Mouse (Mus musculus) CH12.LX (cell line): ENCODE results near the gene Klra5.
"Not testable (repeated sequence)": the region's sequence is repeated elsewhere in the genome, so short reads cannot be mapped to it uniquely, and the experiment has no call there.

ENCODE experiments used
- CTCF ChIP-seq, 2 experiments: IDR thresholded peaks in 1 of 2; conservative IDR thresholded peaks in 1 of 2; 2 replicates each; pipeline ENCODE4 v1.5.1; 2011 to 2012; ENCODE audit warnings: low read depth in 2 of 2, low read length in 2 of 2, improper control_type of control experiment in 1 of 2, inconsistent platforms in 1 of 2, mild to moderate bottlenecking in 1 of 2, moderate library complexity in 1 of 2
- E2F4 ChIP-seq: IDR thresholded peaks from 2 replicates; pipeline ENCODE4 v1.6.1; 2011; ENCODE audit warnings: low read depth, low read length, improper control_type of control experiment; ENCODE audit not compliant: insufficient replicate concordance
- EP300 ChIP-seq: IDR thresholded peaks from 2 replicates; pipeline ENCODE4 v1.6.1; 2011; ENCODE audit warnings: low read length, improper control_type of control experiment
- IRF4 ChIP-seq: IDR thresholded peaks from 2 replicates; pipeline ENCODE4 v1.6.1; 2014; ENCODE audit warnings: low read depth, mild to moderate bottlenecking, inconsistent platforms, low read length, improper control_type of control experiment
- JUND ChIP-seq: conservative IDR thresholded peaks from 2 replicates; pipeline ENCODE4 v1.6.1; 2011; ENCODE audit warnings: low read depth, low read length, improper control_type of control experiment
- KAT2A ChIP-seq: IDR thresholded peaks from 2 replicates; pipeline ENCODE4 v1.6.1; 2012; ENCODE audit warnings: low read length, improper control_type of control experiment, inconsistent platforms; ENCODE audit not compliant: insufficient replicate concordance
- MAX ChIP-seq: IDR thresholded peaks from 2 replicates; pipeline ENCODE4 v1.6.1; 2011; ENCODE audit warnings: low read length, improper control_type of control experiment
- MXI1 ChIP-seq: IDR thresholded peaks from 2 replicates; pipeline ENCODE4 v1.6.1; 2011; ENCODE audit warnings: mild to moderate bottlenecking, low read depth, low read length, improper control_type of control experiment
- NELFE ChIP-seq: IDR thresholded peaks from 2 replicates; pipeline ENCODE4 v1.6.1; 2011; ENCODE audit warnings: low read depth, low read length, improper control_type of control experiment
- NRF1 ChIP-seq: IDR thresholded peaks from 2 replicates; pipeline ENCODE4 v1.6.1; 2014; ENCODE audit warnings: low read depth, mild to moderate bottlenecking, inconsistent platforms, low read length, improper control_type of control experiment, moderate library complexity
- POLR2A ChIP-seq: IDR thresholded peaks from 2 replicates; pipeline ENCODE4 v1.6.1; 2011; ENCODE audit warnings: low read depth, mild to moderate bottlenecking, improper control_type of control experiment, low read length
- SMC3 ChIP-seq: IDR thresholded peaks from 2 replicates; pipeline ENCODE4 v1.6.1; 2011; ENCODE audit warnings: low read depth, low read length, improper control_type of control experiment
- TCF12 ChIP-seq: IDR thresholded peaks from 2 replicates; pipeline ENCODE4 v1.6.1; 2014; ENCODE audit warnings: low read depth, mild to moderate bottlenecking, inconsistent platforms, low read length, improper control_type of control experiment
- USF1 ChIP-seq: IDR thresholded peaks from 2 replicates; pipeline ENCODE4 v1.6.1; 2014; ENCODE audit warnings: low read depth, mild to moderate bottlenecking, inconsistent platforms, low read length, improper control_type of control experiment

- TF ChIP-seq USF1; SMC3; POLR2A; EP300; CTCF (conservative IDR thresholded peaks at IDR 0.05 in 1 of 2, IDR thresholded peaks at IDR 0.05 in 1 of 2; ENCODE audit: low read depth in 2 of 2, low read length in 2 of 2); KAT2A; MXI1; NELFE; TCF12; MAX; IRF4; NRF1; E2F4; JUND: not testable (repeated sequence)
Observed at GRCm38 (mm10) chr6:129917476-129917946, at the start of gene Klra5.
